Mouse (Mus musculus) mouse trophoblast stem cell (cell line): Measurements from ENCODE around the gene Cnih3.

Experiments used
- in situ Hi-C, 2 experiments: fragments of 300-500 bp; cut with MseI, MboI; formaldehyde crosslinking; loops; 2 replicates in 1 of 2; 3 replicates in 1 of 2; pipeline ENCODE4 v1.15.1; 2025

The Cnih3 gene

GRCm38 (mm10) chr1:181448041-181448440 is 95.6 kb downstream of the Cnih3 start:
- in situ Hi-C loops: no loop called here

GRCm38 (mm10) chr1:181453106-181453505 is 100.7 kb downstream of the Cnih3 start:
- in situ Hi-C loops: no loop called here

- in situ Hi-C loops: no loop called here
Observed at GRCm38 (mm10) chr1:181456911-181457310, 104.5 kb downstream of the Cnih3 start.

GRCm38 (mm10) chr1:181459431-181460105 is 107.1 kb downstream of the Cnih3 start:
- in situ Hi-C loops: loop anchor here in 1 of 2 experiments (10.0 kb wide), 1 partner anchor 85 kb away; no protein-coding TSS in a partner anchor

- in situ Hi-C loops: loop anchor here in 1 of 2 experiments (10.0 kb wide), 1 partner anchor 85 kb away; no protein-coding TSS in a partner anchor
Observed at GRCm38 (mm10) chr1:181460283-181460682, 107.9 kb downstream of the Cnih3 start.

- in situ Hi-C loops: loop anchor here in 1 of 2 experiments (10.0 kb wide), 1 partner anchor 83 kb away; no protein-coding TSS in a partner anchor
Observed at GRCm38 (mm10) chr1:181461484-181461883, 109.1 kb downstream of the Cnih3 start.

- in situ Hi-C loops: loop anchor here in 1 of 2 experiments (10.0 kb wide), 1 partner anchor 83 kb away; no protein-coding TSS in a partner anchor
Observed at GRCm38 (mm10) chr1:181462051-181462905, 109.8 kb downstream of the Cnih3 start.

GRCm38 (mm10) chr1:181462906-181463179 is 110.4 kb downstream of the Cnih3 start:
- in situ Hi-C loops: loop anchor here in 1 of 2 experiments (10.0 kb wide), 1 partner anchor 82 kb away; no protein-coding TSS in a partner anchor

GRCm38 (mm10) chr1:181465027-181465426 is 112.6 kb downstream of the Cnih3 start:
- in situ Hi-C loops: loop anchor here in 1 of 2 experiments (10.0 kb wide), 1 partner anchor 80 kb away; no protein-coding TSS in a partner anchor

- in situ Hi-C loops: loop anchor here in 1 of 2 experiments (10.0 kb wide), 1 partner anchor 79 kb away; no protein-coding TSS in a partner anchor
Observed at GRCm38 (mm10) chr1:181466040-181466439, 113.6 kb downstream of the Cnih3 start.

GRCm38 (mm10) chr1:181466601-181467320 is 114.3 kb downstream of the Cnih3 start:
- in situ Hi-C loops: loop anchor here in 1 of 2 experiments (10.0 kb wide), 1 partner anchor 78 kb away; no protein-coding TSS in a partner anchor

GRCm38 (mm10) chr1:181467321-181467670 is 114.9 kb downstream of the Cnih3 start:
- in situ Hi-C loops: loop anchor here in 1 of 2 experiments (10.0 kb wide), 1 partner anchor 78 kb away; no protein-coding TSS in a partner anchor

- in situ Hi-C loops: loop anchor here in 1 of 2 experiments (10.0 kb wide), 1 partner anchor 75 kb away; no protein-coding TSS in a partner anchor
Observed at GRCm38 (mm10) chr1:181469415-181469814, 117.0 kb downstream of the Cnih3 start.

- in situ Hi-C loops: no loop called here
Observed at GRCm38 (mm10) chr1:181476141-181476540, 123.7 kb downstream of the Cnih3 start.

GRCm38 (mm10) chr1:181476557-181476956 is 124.1 kb downstream of the Cnih3 start:
- in situ Hi-C loops: no loop called here

GRCm38 (mm10) chr1:181484696-181485095 is 132.3 kb downstream of the Cnih3 start:
- in situ Hi-C loops: no loop called here

- in situ Hi-C loops: no loop called here
Observed at GRCm38 (mm10) chr1:181503471-181503870, 151.0 kb downstream of the Cnih3 start.

- in situ Hi-C loops: no loop called here
Observed at GRCm38 (mm10) chr1:181505367-181505766, 152.9 kb downstream of the Cnih3 start.
